Comparison of ENCODE assay signal across 14 mouse cellular contexts in genomic region chr8:114163871-114164270, GRCm38 (mm10). TPM values are rescaled to one million over a fixed set of nuclear protein-coding genes. Genes with fewer than 3 reads are reported as not detected.
"Had no signal": no experiment of that assay in that cellular context is flagged by ENCODE, and none has a peak within 500 bp of the region (broad histone marks: within the 10 kb centered on the region; RNA-seq: fewer than 3 reads in every experiment).

No protein-coding gene starts in this region.

- DNase-seq: gastrocnemius, postnatal 14 days; gastrocnemius, postnatal 36 days; heart, adult 2 months; heart, postnatal 14 days; heart, postnatal 36 days; kidney, adult 11 months; kidney, adult 2 months; kidney, adult 9 months; kidney, postnatal 14 days; kidney, postnatal 36 days; layer of hippocampus, adult 9-11 months; layer of hippocampus, postnatal 36 days had no signal

RNA-seq across cellular contexts. Expression of gene Vat1l, which starts 41.5 kb away (rescaled TPM):
- total RNA-seq: hematopoietic stem cell, adult 5-6 weeks; liver, adult 2 months had no signal
